Mouse (Mus musculus) CD8-positive naive resting alpha-beta T cell, adult 2 months (primary cell): ENCODE data around the gene Snw1.
"Not testable (repeated sequence)": the region's sequence is repeated elsewhere in the genome, so short reads cannot be mapped to it uniquely, and the experiment has no call there.

Experiments
- DNase-seq, 2 experiments: peaks; one replicate each; pipeline ENCODE4 v3.0.0; 2022; ENCODE audit warnings: low read depth in 2 of 2, low spot score in 2 of 2

The Snw1 gene

GRCm38 (mm10) chr12:87471964-87472786, at the start of gene Snw1:
Snw1 (minus strand) TSS chr12:87472274.
- DNase-seq = peak; percentile 90 to 92

GRCm38 (mm10) chr12:87519616-87520015, 47.5 kb upstream of the Snw1 start:
- DNase-seq = not testable (repeated sequence)

- DNase-seq = not testable (repeated sequence)
These were observed 41.9 kb upstream of the Snw1 start, which contains the start of gene Gm8300 for GRCm38 (mm10) chr12:87514016-87514415. Gm8300 (plus strand) TSS chr12:87514316.

GRCm38 (mm10) chr12:87494421-87494820, 22.3 kb upstream of the Snw1 start, which contains the start of gene Gm5788:
Gm5788 (plus strand) TSS chr12:87494721.
- DNase-seq = not testable (repeated sequence)

- not testable (repeated sequence) for DNase-seq
These were observed 16.6 kb upstream of the Snw1 start for GRCm38 (mm10) chr12:87488683-87489082.

GRCm38 (mm10) chr12:87482482-87482881, 10.4 kb upstream of the Snw1 start:
- DNase-seq = not testable (repeated sequence)

- no peak for DNase-seq
These were observed 2.7 kb upstream of the Snw1 start for GRCm38 (mm10) chr12:87474756-87475155.

- no peak for DNase-seq
These were observed 582 bp downstream of the Snw1 start for GRCm38 (mm10) chr12:87471421-87471963.

- no peak for DNase-seq
These were observed 1.6 kb downstream of the Snw1 start for GRCm38 (mm10) chr12:87470263-87471136.

GRCm38 (mm10) chr12:87464678-87465297, 7.3 kb downstream of the Snw1 start:
- DNase-seq = no peak

- DNase-seq = no peak
These were observed 22.6 kb downstream of the Snw1 start for GRCm38 (mm10) chr12:87449456-87449855.

GRCm38 (mm10) chr12:87444211-87444610, 27.9 kb downstream of the Snw1 start:
- DNase-seq = no peak

GRCm38 (mm10) chr12:87443700-87444122, 28.4 kb downstream of the Snw1 start, which contains the start of the genes Slirp and Alkbh1:
Slirp (plus strand) TSS chr12:87443896.
Alkbh1 (minus strand) TSS chr12:87444017.
- DNase-seq = peak; percentile 81 to 83

GRCm38 (mm10) chr12:87443115-87443699, 28.9 kb downstream of the Snw1 start:
- DNase-seq = no peak

GRCm38 (mm10) chr12:87442177-87443114, 29.6 kb downstream of the Snw1 start:
- DNase-seq = no peak

- no peak for DNase-seq
These were observed 43.2 kb downstream of the Snw1 start for GRCm38 (mm10) chr12:87428885-87429284.

- no peak for DNase-seq
These were observed 43.8 kb downstream of the Snw1 start for GRCm38 (mm10) chr12:87428295-87428694.

- no peak for DNase-seq
These were observed 45.6 kb downstream of the Snw1 start for GRCm38 (mm10) chr12:87426354-87427031.

- no peak for DNase-seq
These were observed 47.6 kb downstream of the Snw1 start for GRCm38 (mm10) chr12:87424516-87424915.
